Mouse (Mus musculus) cerebellum, adult 18-20 months (tissue): ENCODE results near the gene Il11.

Source experiments
- DNase-seq, 2 experiments: peaks; one replicate each; pipeline ENCODE4 v3.0.0; 2021

Il11 gene

GRCm38 (mm10) chr7:4742482-4742819, 40.2 kb downstream of the Il11 start:
- no peak for DNase-seq

GRCm38 (mm10) chr7:4741672-4742481, 40.8 kb downstream of the Il11 start:
- DNase-seq = peak; percentile 21 to 33

DNA sequence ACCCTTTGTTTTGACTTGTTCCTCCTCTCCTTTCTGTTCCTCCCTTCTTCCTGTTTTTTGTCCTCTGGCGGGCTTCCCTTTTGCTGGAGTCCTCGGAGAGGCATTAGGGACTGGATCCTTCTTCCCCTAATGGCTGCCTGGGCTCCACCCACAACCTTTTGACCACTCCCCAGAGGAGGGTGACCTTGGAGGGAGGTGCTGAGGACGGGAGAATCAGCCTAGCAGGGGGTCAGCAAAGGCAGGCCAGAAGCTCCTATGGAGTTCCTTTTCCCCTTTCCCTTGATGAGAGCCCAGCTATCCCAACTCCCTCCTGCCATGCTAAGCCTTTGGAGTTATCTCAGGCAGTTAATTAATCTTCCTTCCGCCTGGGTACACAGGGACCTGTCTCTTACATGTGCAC, 41.5 kb downstream of the Il11 start:
- peak; percentile 75 to 81 for DNase-seq

GRCm38 (mm10) chr7:4740309-4740727, 42.3 kb downstream of the Il11 start:
- DNase-seq = no peak

DNA sequence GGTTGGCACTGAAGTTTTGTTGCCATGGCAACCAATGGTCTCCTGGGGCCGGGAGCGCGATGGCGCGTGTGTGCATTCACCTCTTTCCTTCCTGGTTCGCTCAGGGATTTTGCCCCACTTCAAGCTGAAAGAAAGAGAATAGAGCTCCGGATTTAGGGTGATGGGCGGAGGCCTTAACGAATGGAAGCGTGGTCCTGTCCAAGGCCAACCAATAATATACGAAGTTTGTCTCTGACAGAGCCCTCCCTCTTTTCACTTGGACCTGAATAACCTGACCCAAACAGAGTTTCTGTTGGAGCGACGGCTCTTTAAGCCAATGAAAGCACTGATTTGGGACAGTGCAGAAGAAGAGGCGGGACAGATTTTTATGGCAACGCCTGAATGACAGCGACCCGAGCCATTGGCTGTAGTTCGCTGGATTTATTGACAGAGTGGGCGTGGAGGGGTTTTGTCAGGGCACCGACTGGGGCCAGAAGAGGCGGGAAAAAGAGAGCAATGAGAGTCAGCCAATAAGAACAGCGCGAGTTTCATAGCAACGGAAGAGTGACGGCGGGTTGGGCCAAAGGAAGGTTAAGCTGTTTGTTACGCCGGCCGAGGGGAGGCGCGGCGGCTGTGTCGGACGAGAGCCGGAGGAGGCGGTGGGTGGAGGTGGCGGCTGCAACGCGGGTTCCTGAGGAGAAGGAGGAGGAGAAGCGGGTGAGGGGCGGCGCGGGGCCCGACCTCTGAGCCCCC, 42.9 kb downstream of the Il11 start, which contains the start of gene Kmt5c:
TSS of gene Kmt5c (plus strand) at position 572 of the 732 bp plus-strand sequence.
- DNase-seq = peak; percentile 95 to 99

DNA sequence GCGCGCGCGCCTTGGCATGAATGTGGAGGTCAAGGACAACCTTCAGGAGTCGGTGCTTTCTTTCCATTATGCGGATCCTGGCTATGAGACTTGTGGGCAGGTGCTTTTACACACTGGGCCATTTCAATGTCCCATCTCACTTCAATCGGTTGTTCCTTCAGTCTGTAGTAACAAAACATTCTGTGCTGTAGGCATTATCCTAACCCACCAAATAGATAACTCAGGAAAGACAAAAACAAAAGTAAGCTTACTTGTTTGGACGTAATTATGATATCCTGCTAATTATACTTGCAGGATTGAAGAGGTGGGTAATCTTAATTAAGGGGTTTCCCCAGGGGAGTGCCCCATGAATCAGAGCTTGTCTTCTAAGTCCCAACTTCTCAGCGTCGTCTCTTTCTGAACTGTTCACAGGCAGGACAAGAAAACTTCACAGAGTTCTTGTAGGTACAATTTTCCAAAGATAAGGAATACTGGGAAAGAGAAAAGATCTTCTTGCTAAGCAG, 43.6 kb downstream of the Il11 start:
- no peak for DNase-seq

DNA sequence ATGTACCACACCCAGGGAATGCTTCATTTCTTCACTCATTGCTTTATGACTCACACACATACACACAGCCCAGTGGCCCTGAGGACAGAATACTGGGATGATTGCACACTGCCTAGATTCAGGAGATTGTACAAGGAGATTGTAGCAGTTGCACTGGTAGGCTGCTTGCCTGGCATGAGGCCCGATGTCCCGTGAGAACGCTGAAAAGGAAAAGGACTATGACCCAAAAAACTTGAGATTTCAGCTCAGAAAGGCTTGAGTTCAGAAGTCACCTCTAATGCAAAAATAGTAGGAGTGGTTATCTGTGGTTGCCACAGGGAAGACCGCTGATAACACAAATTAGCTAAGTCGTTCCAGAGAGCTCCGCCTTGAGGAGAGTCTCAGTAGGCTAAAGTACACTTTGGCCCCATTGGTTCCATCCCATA, 49.7 kb downstream of the Il11 start:
- no peak for DNase-seq

- no peak for DNase-seq
These were observed 51.6 kb downstream of the Il11 start for GRCm38 (mm10) chr7:4731090-4731489.

DNA sequence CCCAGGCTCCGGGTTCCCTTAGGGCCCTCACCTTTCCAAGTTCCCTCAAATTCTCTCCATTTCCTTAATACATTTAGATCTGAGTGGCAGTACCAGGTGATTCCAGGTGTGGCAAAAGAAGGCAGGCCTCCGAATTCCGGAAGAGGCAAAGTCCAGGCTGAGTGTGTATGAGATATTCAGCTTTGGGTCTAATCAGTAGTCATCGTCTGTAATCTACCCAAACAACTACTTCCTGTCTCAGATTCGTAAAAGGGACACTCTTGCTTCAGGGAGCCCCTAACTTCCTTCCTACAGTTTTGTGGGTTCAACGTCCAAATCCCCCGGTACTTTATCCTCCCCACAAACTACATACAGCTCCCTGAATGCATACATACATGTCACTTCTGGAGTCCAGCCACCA, 57.5 kb downstream of the Il11 start, which contains the start of gene Tmem150b:
TSS of gene Tmem150b (minus strand) at position 81 of the 400 bp plus-strand sequence.
- DNase-seq = no peak

- no peak for DNase-seq
These were observed 58.3 kb downstream of the Il11 start for GRCm38 (mm10) chr7:4724359-4724758.

- DNase-seq = peak; percentile 36 to 69
These were observed 59.2 kb downstream of the Il11 start for GRCm38 (mm10) chr7:4723508-4723907.
